9 mouse cellular contexts compared by ENCODE assay signal in the genomic region with DNA sequence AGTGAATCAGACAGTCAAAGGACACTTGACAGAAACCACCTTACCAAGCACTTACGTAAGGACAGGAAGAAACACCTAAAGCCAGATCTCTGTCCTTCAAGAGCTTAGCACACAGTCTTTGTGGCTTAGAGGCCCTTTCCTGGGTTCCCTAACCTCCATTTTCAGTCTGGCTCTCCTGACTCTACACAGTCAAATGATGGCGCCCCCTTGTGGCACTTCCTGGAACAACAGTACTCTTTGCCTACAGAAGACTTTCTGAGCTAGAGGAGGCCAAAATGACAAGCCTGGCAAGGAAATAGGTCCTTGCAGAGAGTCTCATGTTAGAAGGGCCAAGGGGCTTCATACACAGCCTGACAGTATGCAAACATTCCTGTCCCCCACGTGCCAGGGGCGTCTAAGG. TPM values are rescaled to one million over a fixed set of nuclear protein-coding genes. Genes with fewer than 3 reads are reported as not detected.
DNase-seq lines count a peak whose midpoint lies in the region; ATAC-seq and TF ChIP-seq lines count a peak whose summit lies in the region.
"Had no signal": no experiment of that assay in that cellular context is flagged by ENCODE, and none has a peak within 500 bp of the region (broad histone marks: within the 10 kb centered on the region; RNA-seq: fewer than 3 reads in every experiment).

No protein-coding gene starts in this region.

- WGBS in hindbrain, embryonic 10.5 days, result 34% methylated on average over 4 of the region's 4 CpGs
- 31% methylated on average over 4 of the region's 4 CpGs for WGBS in hindbrain, embryonic 16.5 days
- WGBS in olfactory bulb, adult 2 months, result 52% methylated on average over 4 of the region's 4 CpGs

- H3K27ac ChIP-seq in hindbrain, embryonic 10.5 days, result no peak overlapping the region
- H3K27ac ChIP-seq in hindbrain, embryonic 16.5 days (ENCODE audit: low read depth, low read length), result no peak overlapping the region
- no peak overlapping the region for H3K27ac ChIP-seq in olfactory bulb, adult 2 months (ENCODE audit: insufficient read depth, low read depth, low read length)
- H3K27ac ChIP-seq: embryonic facial prominence, embryonic 15.5 days had no signal

- no peak overlapping the region for H3K9ac ChIP-seq in hindbrain, embryonic 16.5 days (ENCODE audit: low read depth, low read length)
- H3K9ac ChIP-seq: embryonic facial prominence, embryonic 15.5 days had no signal

- peak; percentile 78 for DNase-seq in hindbrain, embryonic 10.5 days (ENCODE audit: low spot score)
- DNase-seq in ES-CJ7 (ENCODE audit: low read depth, low spot score), result peak; percentile 79
- peak; percentile 67 for DNase-seq in brain, embryonic 14.5 days (ENCODE audit: low read depth)
- DNase-seq in gastrocnemius, postnatal 4 days (ENCODE audit: low spot score in 2 of 2), result peak; percentile 67 to 82
- peak; percentile 77 for DNase-seq in left cerebral cortex, postnatal 4 days
- peak; percentile 87 for DNase-seq in thymus, postnatal 25 days

- H3K36me3 ChIP-seq in hindbrain, embryonic 10.5 days, result no peaks in the 10 kb centered on the region
- H3K36me3 ChIP-seq in hindbrain, embryonic 16.5 days (ENCODE audit: control insufficient read depth, insufficient read depth, low read length), result no peaks in the 10 kb centered on the region
- H3K36me3 ChIP-seq: embryonic facial prominence, embryonic 15.5 days had no signal

- no peak overlapping the region for H3K4me3 ChIP-seq in hindbrain, embryonic 10.5 days
- no peak overlapping the region for H3K4me3 ChIP-seq in hindbrain, embryonic 16.5 days (ENCODE audit: low read length)
- H3K4me3 ChIP-seq in olfactory bulb, adult 2 months (ENCODE audit: insufficient read depth, low read depth, low read length), result no peak overlapping the region
- H3K4me3 ChIP-seq: embryonic facial prominence, embryonic 15.5 days had no signal

- intact Hi-C loops in left cerebral cortex, postnatal 4 days (cut with DNase I), result loop anchor here (2.0 kb wide), 1 partner anchor 121 kb away; the partner anchor contains the start of gene Foxp4

- no peak for ATAC-seq in hindbrain, embryonic 16.5 days

- 0 out of 2 replicates have a peak, but pooled peaks cover 3% of the 10 kb centered on the region for H3K9me3 ChIP-seq in hindbrain, embryonic 10.5 days
- no peaks in the 10 kb centered on the region for H3K9me3 ChIP-seq in hindbrain, embryonic 16.5 days (ENCODE audit: control insufficient read depth, low read length)
- H3K9me3 ChIP-seq: embryonic facial prominence, embryonic 15.5 days had no signal

- TF ChIP-seq CTCF in brain, embryonic 14.5 days (IDR thresholded peaks at IDR 0.05; ENCODE audit: borderline replicate concordance, extremely low read depth, insufficient read depth, insufficient read length), result peak; percentile 70; the same call in 1 of the 2 replicates
- TF ChIP-seq CTCF in olfactory bulb, adult 2 months (IDR thresholded peaks at IDR 0.05; ENCODE audit: insufficient read depth, low read depth, low read length), result peak; percentile 39; the same call in 1 of the 2 replicates

- H3K27me3 ChIP-seq in hindbrain, embryonic 10.5 days (ENCODE audit: insufficient read depth, poor library complexity, severe bottlenecking), result peaks cover 18% of the 10 kb centered on the region
- H3K27me3 ChIP-seq in hindbrain, embryonic 16.5 days (replicated peaks; ENCODE audit: control insufficient read depth, insufficient read depth, low read length), result peaks cover 2% of the 10 kb centered on the region; the same call in 1 of the 2 replicates
- H3K27me3 ChIP-seq: embryonic facial prominence, embryonic 15.5 days had no signal

- H3K4me2 ChIP-seq in hindbrain, embryonic 16.5 days (ENCODE audit: low read length), result no peak overlapping the region
- H3K4me2 ChIP-seq: embryonic facial prominence, embryonic 15.5 days had no signal

- peaks cover 19% of the 10 kb centered on the region for H3K4me1 ChIP-seq in hindbrain, embryonic 10.5 days (replicated peaks)
- H3K4me1 ChIP-seq in hindbrain, embryonic 16.5 days (ENCODE audit: control insufficient read depth, insufficient read depth, low read depth, low read length), result peaks cover 5% of the 10 kb centered on the region; the same call in 1 of the 2 replicates
- no peaks in the 10 kb centered on the region for H3K4me1 ChIP-seq in olfactory bulb, adult 2 months (ENCODE audit: control insufficient read depth, insufficient read depth, low read length)

- TF ChIP-seq POLR2A in brain, embryonic 14.5 days (IDR thresholded peaks at IDR 0.05; ENCODE audit: borderline replicate concordance, extremely low read depth, insufficient read depth, insufficient read length, poor library complexity, severe bottlenecking), result no peak
- no peak for TF ChIP-seq POLR2A in olfactory bulb, adult 2 months (IDR thresholded peaks at IDR 0.05; ENCODE audit: insufficient read depth, low read depth, low read length)

RNA-seq across cellular contexts. Expression of gene 1700122O11Rik, which starts 7.5 kb away (rescaled TPM):
- not detected in 2 replicates for polyA plus RNA-seq in hindbrain, embryonic 10.5 days (2016; fragmentation: Nextera tagmentation; extraction: Ambion mirVana)
- polyA plus RNA-seq in hindbrain, embryonic 16.5 days (2015; fragmentation: Nextera tagmentation; extraction: Ambion mirVana), result not detected in 2 replicates
- not detected in 2 replicates for polyA plus RNA-seq in brain, embryonic 14.5 days (2012; rRNA removed)
- total RNA-seq in gastrocnemius, postnatal 4 days (2021), result not detected
- total RNA-seq in left cerebral cortex, postnatal 4 days (2021), result not detected
- polyA plus RNA-seq in olfactory bulb, adult 2 months (2012; ENCODE audit: insufficient read depth, insufficient read length, low replicate concordance, missing spikeins), result not detected in 2 replicates
- polyA plus RNA-seq: embryonic facial prominence, embryonic 15.5 days had no signal

RNA-seq across cellular contexts. Expression of gene 1700067P10Rik, which starts 43.5 kb away (rescaled TPM):
- polyA plus RNA-seq in hindbrain, embryonic 10.5 days (2016; fragmentation: Nextera tagmentation; extraction: Ambion mirVana), result 0.14 and 0.20 TPM in 2 replicates
- polyA plus RNA-seq in hindbrain, embryonic 16.5 days (2015; fragmentation: Nextera tagmentation; extraction: Ambion mirVana), result 0.24 TPM in 2 replicates
- not detected in 2 replicates for polyA plus RNA-seq in brain, embryonic 14.5 days (2012; rRNA removed)
- total RNA-seq in gastrocnemius, postnatal 4 days (2021), result not detected
- total RNA-seq in left cerebral cortex, postnatal 4 days (2021), result not detected
- polyA plus RNA-seq in olfactory bulb, adult 2 months (2012; ENCODE audit: insufficient read depth, insufficient read length, low replicate concordance, missing spikeins), result not detected in 2 replicates
- polyA plus RNA-seq: embryonic facial prominence, embryonic 15.5 days had no signal
